Mouse (Mus musculus) erythroblast, embryonic 14.5 days (primary cell): ENCODE data around the gene Plin5.

Experiments
- GATA1 ChIP-seq: IDR thresholded peaks from 2 replicates; pipeline ENCODE4 v1.6.1; 2012; ENCODE audit warnings: low read length, inconsistent platforms, mixed read lengths
- TAL1 ChIP-seq: IDR thresholded peaks from 3 replicates; pipeline ENCODE4 v1.6.1; 2012; ENCODE audit warnings: low read length, inconsistent platforms, mixed read lengths

DNA sequence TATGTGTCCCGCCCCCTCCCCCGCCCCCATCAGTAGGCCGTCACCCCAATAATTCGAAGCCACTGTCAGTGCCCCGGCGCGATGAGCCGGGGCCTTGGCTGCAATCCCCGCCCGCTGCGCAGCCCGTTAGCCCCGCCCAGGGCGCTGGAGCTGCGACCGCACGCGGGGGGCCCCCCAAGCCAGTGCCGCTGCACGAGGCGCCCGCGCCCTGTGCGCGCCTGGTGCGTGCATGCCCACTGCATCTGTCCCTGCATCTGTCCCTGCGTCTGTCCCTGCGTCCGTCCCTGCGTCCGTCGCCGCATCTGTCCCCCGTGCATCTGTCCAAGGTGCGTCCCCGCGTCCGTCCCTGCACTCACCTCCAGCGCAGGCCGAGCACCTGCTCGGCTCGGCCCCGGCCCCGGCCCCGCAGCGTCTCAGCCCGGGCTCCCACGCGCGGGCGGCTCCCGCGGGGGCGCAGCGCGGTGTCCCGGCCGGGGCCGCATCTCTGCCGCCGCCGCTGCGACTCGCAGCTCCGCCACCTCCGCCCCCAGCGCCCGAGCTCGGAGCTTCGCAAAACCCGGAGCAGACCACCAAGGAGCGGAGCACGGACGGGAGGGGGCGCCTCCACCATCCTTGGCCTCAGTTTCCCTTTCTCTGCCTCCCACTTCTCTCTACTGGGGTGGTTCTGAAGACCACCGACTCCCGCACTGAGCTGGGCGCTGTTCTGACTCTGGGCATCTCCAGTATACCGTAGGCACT is 22.6 kb upstream of the Plin5 start, which contains the start of gene Sema6b:
- TF ChIP-seq GATA1 (no peak), TAL1 (no peak)
